In the genomic region with DNA sequence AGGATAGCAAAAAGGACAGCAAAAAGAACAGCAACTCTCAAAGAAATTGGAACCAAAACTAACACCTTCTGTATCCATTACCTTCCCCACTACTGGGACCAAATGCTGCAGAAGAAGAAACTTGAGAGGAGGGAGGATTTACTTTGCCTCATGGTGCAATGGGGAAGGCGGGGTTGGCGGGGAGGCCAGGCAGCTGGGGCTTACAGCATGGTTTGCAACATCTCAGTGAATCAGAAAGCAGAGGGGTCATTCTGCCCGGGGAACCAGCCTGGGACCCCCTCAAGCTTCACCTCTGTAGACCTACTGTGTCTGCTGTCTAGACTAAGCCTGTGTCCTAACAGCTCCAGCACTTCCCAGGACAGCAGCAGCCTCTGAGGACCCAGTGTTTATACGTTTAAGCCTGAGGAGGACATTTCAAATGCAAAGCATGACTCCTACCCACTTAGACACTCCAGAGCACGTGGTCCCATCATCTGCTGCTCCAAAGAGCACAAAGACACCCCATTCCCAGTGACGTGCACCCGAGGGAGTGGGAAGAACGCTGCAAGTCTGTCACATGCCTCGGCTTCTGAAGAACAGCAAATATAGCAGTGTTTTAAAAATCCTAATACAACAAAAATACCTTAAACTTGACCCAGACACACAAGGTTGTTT, we compare ENCODE assay signal across 9 mouse cellular contexts. TPM values are rescaled to one million over a fixed set of nuclear protein-coding genes. Genes with fewer than 3 reads are reported as not detected.
A peak's percentile ranks its signal among the peaks of the same experiment; 100 is the strongest.
DNase-seq lines count a peak whose midpoint lies in the region; ATAC-seq and TF ChIP-seq lines count a peak whose summit lies in the region.
"Had no signal": no experiment of that assay in that cellular context is flagged by ENCODE, and none has a peak within 500 bp of the region (broad histone marks: within the 10 kb centered on the region; RNA-seq: fewer than 3 reads in every experiment).

No protein-coding gene starts in this region.

- no peaks in the 10 kb centered on the region for H3K36me3 ChIP-seq in kidney, embryonic 14.5 days (ENCODE audit: control insufficient read depth, insufficient read depth, low read length)
- no peaks in the 10 kb centered on the region for H3K36me3 ChIP-seq in kidney, adult 2 months (ENCODE audit: control insufficient read depth, insufficient read depth, low read length)
- no peaks in the 10 kb centered on the region for H3K36me3 ChIP-seq in embryonic facial prominence, embryonic 11.5 days (replicated peaks; ENCODE audit: control insufficient read depth, insufficient read depth, low read depth, low read length)
- no peaks in the 10 kb centered on the region for H3K36me3 ChIP-seq in intestine, embryonic 15.5 days
- H3K36me3 ChIP-seq in midbrain, embryonic 12.5 days = no peaks in the 10 kb centered on the region
- H3K36me3 ChIP-seq in thymus, adult 2 months (ENCODE audit: control insufficient read depth, insufficient read depth, low read length) = no peaks in the 10 kb centered on the region
- H3K36me3 ChIP-seq: liver, embryonic 13.5 days had no signal

- H3K9me3 ChIP-seq in kidney, embryonic 14.5 days (ENCODE audit: control insufficient read depth, low read length) = no peaks in the 10 kb centered on the region
- no peaks in the 10 kb centered on the region for H3K9me3 ChIP-seq in embryonic facial prominence, embryonic 11.5 days (replicated peaks; ENCODE audit: control insufficient read depth, low read length)
- no peaks in the 10 kb centered on the region for H3K9me3 ChIP-seq in intestine, embryonic 15.5 days
- no peaks in the 10 kb centered on the region for H3K9me3 ChIP-seq in midbrain, embryonic 12.5 days
- H3K9me3 ChIP-seq: liver, embryonic 13.5 days had no signal

- no peak for TF ChIP-seq CTCF in kidney, adult 2 months (conservative IDR thresholded peaks at IDR 0.05; ENCODE audit: insufficient read depth, insufficient read length, low read depth, low read length)
- TF ChIP-seq CTCF in thymus, adult 2 months (IDR thresholded peaks at IDR 0.05; ENCODE audit: borderline replicate concordance, control insufficient read depth, extremely low read depth, insufficient read depth, low read length, poor library complexity) = no peak

- H3K27me3 ChIP-seq in kidney, embryonic 14.5 days (ENCODE audit: control insufficient read depth, insufficient read depth, low read length) = no peaks in the 10 kb centered on the region
- H3K27me3 ChIP-seq in kidney, adult 2 months (replicated peaks; ENCODE audit: control insufficient read depth, insufficient read depth, low read length) = no peaks in the 10 kb centered on the region
- no peaks in the 10 kb centered on the region for H3K27me3 ChIP-seq in embryonic facial prominence, embryonic 11.5 days (ENCODE audit: control insufficient read depth, insufficient read depth, low read length)
- H3K27me3 ChIP-seq in intestine, embryonic 15.5 days (replicated peaks) = no peaks in the 10 kb centered on the region
- H3K27me3 ChIP-seq in midbrain, embryonic 12.5 days = no peaks in the 10 kb centered on the region
- no peaks in the 10 kb centered on the region for H3K27me3 ChIP-seq in thymus, adult 2 months (ENCODE audit: control insufficient read depth, insufficient read depth, low read length)
- H3K27me3 ChIP-seq: liver, embryonic 13.5 days had no signal

- no peak overlapping the region for H3K9ac ChIP-seq in kidney, embryonic 14.5 days (ENCODE audit: low read depth, low read length)
- no peak overlapping the region; the same call in 1 of the 2 replicates for H3K9ac ChIP-seq in embryonic facial prominence, embryonic 11.5 days (replicated peaks; ENCODE audit: low read length)
- H3K9ac ChIP-seq in intestine, embryonic 15.5 days = no peak overlapping the region
- H3K9ac ChIP-seq in midbrain, embryonic 12.5 days (replicated peaks) = 0 out of 2 replicates have a peak overlapping the region, but pooled peaks have one; percentile 15
- H3K9ac ChIP-seq: liver, embryonic 13.5 days had no signal

- TF ChIP-seq POLR2A in kidney, adult 2 months (IDR thresholded peaks at IDR 0.05; ENCODE audit: low read depth, low read length) = no peak
- TF ChIP-seq POLR2A in thymus, adult 2 months (IDR thresholded peaks at IDR 0.05; ENCODE audit: control insufficient read depth, extremely low read depth, insufficient read depth, low read length, poor library complexity) = no peak

- peak; percentile 84 for ATAC-seq in kidney, embryonic 14.5 days (ENCODE audit: low FRiP score, low TSS enrichment)
- ATAC-seq in embryonic facial prominence, embryonic 11.5 days (replicated peaks; ENCODE audit: insufficient number of reproducible peaks, low FRiP score, low TSS enrichment, low read depth) = peak; percentile 34; the same call in 1 of the 2 replicates
- 0 out of 2 replicates have a peak, but pooled peaks have one; percentile 23 for ATAC-seq in intestine, embryonic 15.5 days
- ATAC-seq in midbrain, embryonic 12.5 days (ENCODE audit: low FRiP score, low read depth) = peak; percentile 68; the same call in 1 of the 2 replicates

- H3K4me3 ChIP-seq in kidney, embryonic 14.5 days (ENCODE audit: low read length) = no peak overlapping the region
- H3K4me3 ChIP-seq in kidney, adult 2 months (ENCODE audit: insufficient read depth, low read depth, low read length) = no peak overlapping the region
- no peak overlapping the region for H3K4me3 ChIP-seq in embryonic facial prominence, embryonic 11.5 days (ENCODE audit: low read depth, low read length)
- H3K4me3 ChIP-seq in intestine, embryonic 15.5 days (replicated peaks) = no peak overlapping the region
- no peak overlapping the region for H3K4me3 ChIP-seq in midbrain, embryonic 12.5 days
- no peak overlapping the region for H3K4me3 ChIP-seq in thymus, adult 2 months (ENCODE audit: control insufficient read depth, insufficient read depth, low read length)
- H3K4me3 ChIP-seq: liver, embryonic 13.5 days had no signal

- H3K4me1 ChIP-seq in kidney, embryonic 14.5 days (ENCODE audit: control insufficient read depth, insufficient read depth, low read length) = peaks cover 6% of the 10 kb centered on the region; the same call in 1 of the 2 replicates
- H3K4me1 ChIP-seq in kidney, adult 2 months (ENCODE audit: control insufficient read depth, insufficient read depth, low read length) = no peaks in the 10 kb centered on the region
- no peaks in the 10 kb centered on the region; the same call in none of the 2 replicates for H3K4me1 ChIP-seq in embryonic facial prominence, embryonic 11.5 days (ENCODE audit: control insufficient read depth, insufficient read depth, low read length)
- H3K4me1 ChIP-seq in intestine, embryonic 15.5 days (replicated peaks) = peaks cover 11% of the 10 kb centered on the region; the same call in 1 of the 2 replicates
- peaks cover 14% of the 10 kb centered on the region for H3K4me1 ChIP-seq in midbrain, embryonic 12.5 days
- H3K4me1 ChIP-seq in thymus, adult 2 months (replicated peaks; ENCODE audit: control insufficient read depth, insufficient read depth, low read length) = peaks cover 37% of the 10 kb centered on the region

- H3K27ac ChIP-seq in kidney, embryonic 14.5 days (ENCODE audit: low read depth, low read length) = 0 out of 2 replicates have a peak overlapping the region, but pooled peaks have one; percentile 10
- no peak overlapping the region for H3K27ac ChIP-seq in kidney, adult 2 months (ENCODE audit: insufficient read depth, low read depth, low read length)
- 0 out of 2 replicates have a peak overlapping the region, but pooled peaks have one; percentile 9 for H3K27ac ChIP-seq in embryonic facial prominence, embryonic 11.5 days (replicated peaks; ENCODE audit: low read depth, low read length)
- H3K27ac ChIP-seq in intestine, embryonic 15.5 days = no peak overlapping the region
- H3K27ac ChIP-seq in midbrain, embryonic 12.5 days (replicated peaks) = peak overlapping the region; percentile 52; the same call in 1 of the 2 replicates
- H3K27ac ChIP-seq in thymus, adult 2 months (ENCODE audit: control insufficient read depth, insufficient read depth, low read length) = no peak overlapping the region
- H3K27ac ChIP-seq: liver, embryonic 13.5 days had no signal

- 14% methylated on average over 9 of the region's 9 CpGs for WGBS in kidney, embryonic 14.5 days
- 40% methylated on average over 9 of the region's 9 CpGs for WGBS in kidney, adult 2 months
- WGBS in embryonic facial prominence, embryonic 11.5 days = 29% methylated on average over 9 of the region's 9 CpGs
- 29% methylated on average over 9 of the region's 9 CpGs for WGBS in intestine, embryonic 15.5 days
- 24% methylated on average over 9 of the region's 9 CpGs for WGBS in midbrain, embryonic 12.5 days
- 84% methylated on average over 9 of the region's 9 CpGs for WGBS in thymus, adult 2 months

- no peak for DNase-seq in kidney, adult 2 months
- DNase-seq in embryonic facial prominence, embryonic 11.5 days (ENCODE audit: low spot score) = peak; percentile 48
- DNase-seq in natural killer cell, adult 2 months (ENCODE audit: low spot score in 2 of 2) = no peak
- no peak for DNase-seq in kidney, adult 8-10 months
- DNase-seq in thymus, adult 2 months = no peak
- DNase-seq: liver, embryonic 13.5 days had no signal

- H3K4me2 ChIP-seq in kidney, embryonic 14.5 days (replicated peaks; ENCODE audit: low read depth, low read length) = no peak overlapping the region
- H3K4me2 ChIP-seq in embryonic facial prominence, embryonic 11.5 days (ENCODE audit: low read depth, low read length) = no peak overlapping the region
- H3K4me2 ChIP-seq in intestine, embryonic 15.5 days (replicated peaks) = no peak overlapping the region
- peak overlapping the region; percentile 19; the same call in 1 of the 2 replicates for H3K4me2 ChIP-seq in midbrain, embryonic 12.5 days (replicated peaks)
- H3K4me2 ChIP-seq: liver, embryonic 13.5 days had no signal

RNA-seq across cellular contexts. Expression of a gene that starts 24.1 kb away (rescaled TPM):
- 1.4 and 1.7 TPM in 2 replicates for polyA plus RNA-seq in kidney, embryonic 14.5 days (2014; fragmentation: Nextera tagmentation; extraction: Ambion mirVana)
- polyA plus RNA-seq in kidney, adult 2 months (2012; rRNA removed) = 3.1 and 4.1 TPM in 2 replicates
- polyA plus RNA-seq in embryonic facial prominence, embryonic 11.5 days (2014; fragmentation: Nextera tagmentation; extraction: Ambion mirVana) = 0.97 and 1.9 TPM in 2 replicates
- polyA plus RNA-seq in intestine, embryonic 15.5 days (2015; fragmentation: Nextera tagmentation; extraction: Ambion mirVana) = 1.9 and 2.0 TPM in 2 replicates
- polyA plus RNA-seq in midbrain, embryonic 12.5 days (2016; fragmentation: Nextera tagmentation; extraction: Ambion mirVana) = 0.43 and 0.63 TPM in 2 replicates
- 10.8 and 14.8 TPM in 2 replicates for polyA plus RNA-seq in thymus, adult 2 months (2012; rRNA removed)

RNA-seq across cellular contexts. Expression of a gene that starts 33.0 kb away (rescaled TPM):
- polyA plus RNA-seq in kidney, embryonic 14.5 days (2014; fragmentation: Nextera tagmentation; extraction: Ambion mirVana) = not detected in 2 replicates
- polyA plus RNA-seq in kidney, adult 2 months (2012; rRNA removed) = 0.36 TPM in 1 of 2 replicates, not detected in the other
- polyA plus RNA-seq in embryonic facial prominence, embryonic 11.5 days (2014; fragmentation: Nextera tagmentation; extraction: Ambion mirVana) = 2.0 TPM in 1 of 2 replicates, not detected in the other
- 1.2 and 1.9 TPM in 2 replicates for polyA plus RNA-seq in intestine, embryonic 15.5 days (2015; fragmentation: Nextera tagmentation; extraction: Ambion mirVana)
- 0.56 TPM in 1 of 2 replicates, not detected in the other for polyA plus RNA-seq in midbrain, embryonic 12.5 days (2016; fragmentation: Nextera tagmentation; extraction: Ambion mirVana)
- 0.23 and 0.31 TPM in 2 replicates for polyA plus RNA-seq in thymus, adult 2 months (2012; rRNA removed)
- polyA plus RNA-seq: liver, embryonic 13.5 days had no signal

RNA-seq across cellular contexts. Expression of a gene that starts 38.4 kb away (rescaled TPM):
- polyA plus RNA-seq in kidney, embryonic 14.5 days (2014; fragmentation: Nextera tagmentation; extraction: Ambion mirVana) = 223 and 260 TPM in 2 replicates
- 830 and 897 TPM in 2 replicates for polyA plus RNA-seq in kidney, adult 2 months (2012; rRNA removed)
- 163 and 197 TPM in 2 replicates for polyA plus RNA-seq in embryonic facial prominence, embryonic 11.5 days (2014; fragmentation: Nextera tagmentation; extraction: Ambion mirVana)
- polyA plus RNA-seq in intestine, embryonic 15.5 days (2015; fragmentation: Nextera tagmentation; extraction: Ambion mirVana) = 282 and 329 TPM in 2 replicates
- polyA plus RNA-seq in midbrain, embryonic 12.5 days (2016; fragmentation: Nextera tagmentation; extraction: Ambion mirVana) = 163 and 183 TPM in 2 replicates
- 762 and 992 TPM in 2 replicates for polyA plus RNA-seq in thymus, adult 2 months (2012; rRNA removed)

RNA-seq across cellular contexts. Expression of a gene that starts 46.1 kb away (rescaled TPM):
- not detected in 2 replicates for polyA plus RNA-seq in kidney, embryonic 14.5 days (2014; fragmentation: Nextera tagmentation; extraction: Ambion mirVana)
- polyA plus RNA-seq in kidney, adult 2 months (2012; rRNA removed) = not detected in 2 replicates
- polyA plus RNA-seq in embryonic facial prominence, embryonic 11.5 days (2014; fragmentation: Nextera tagmentation; extraction: Ambion mirVana) = 0.20 TPM in 1 of 2 replicates, not detected in the other
- not detected in 2 replicates for polyA plus RNA-seq in intestine, embryonic 15.5 days (2015; fragmentation: Nextera tagmentation; extraction: Ambion mirVana)
- not detected in 2 replicates for polyA plus RNA-seq in midbrain, embryonic 12.5 days (2016; fragmentation: Nextera tagmentation; extraction: Ambion mirVana)
- not detected in 2 replicates for polyA plus RNA-seq in thymus, adult 2 months (2012; rRNA removed)
- polyA plus RNA-seq: liver, embryonic 13.5 days had no signal

RNA-seq across cellular contexts. Expression of a gene that starts 52.5 kb away (rescaled TPM):
- not detected in 2 replicates for polyA plus RNA-seq in kidney, embryonic 14.5 days (2014; fragmentation: Nextera tagmentation; extraction: Ambion mirVana)
- not detected in 2 replicates for polyA plus RNA-seq in kidney, adult 2 months (2012; rRNA removed)
- not detected in 2 replicates for polyA plus RNA-seq in embryonic facial prominence, embryonic 11.5 days (2014; fragmentation: Nextera tagmentation; extraction: Ambion mirVana)
- polyA plus RNA-seq in intestine, embryonic 15.5 days (2015; fragmentation: Nextera tagmentation; extraction: Ambion mirVana) = not detected in 2 replicates
- not detected in 2 replicates for polyA plus RNA-seq in midbrain, embryonic 12.5 days (2016; fragmentation: Nextera tagmentation; extraction: Ambion mirVana)
- polyA plus RNA-seq in thymus, adult 2 months (2012; rRNA removed) = not detected in 2 replicates
- polyA plus RNA-seq: liver, embryonic 13.5 days had no signal

Comparison
In these comparisons a context has a peak if more than half of its experiments do, and no peak if none do; other contexts are left out.
1. H3K27ac ChIP-seq: peak in kidney, embryonic 14.5 days (single experiment), embryonic facial prominence, embryonic 11.5 days (single experiment) and midbrain, embryonic 12.5 days (single experiment); none in kidney, adult 2 months (single experiment), intestine, embryonic 15.5 days (single experiment) and thymus, adult 2 months (single experiment).
2. ATAC-seq: peak in every context shown above with its lines; median percentile 84 in kidney, embryonic 14.5 days; 68 in midbrain, embryonic 12.5 days; 34 in embryonic facial prominence, embryonic 11.5 days; 23 in intestine, embryonic 15.5 days.